Mouse (Mus musculus): ENCODE measurements at regions not wholly inside any gene's neighbourhood (a gene's known extent, or its start where the extent isn't known, plus 50 kb on each side); places are given as distances from the start of the nearest gene placed in this dataset.
"Not testable (repeated sequence)": the region's sequence is repeated elsewhere in the genome, so short reads cannot be mapped to it uniquely, and the experiment has no call there.

GRCm38 (mm10) chr12:117379103-117379850 lies 137.0 kb upstream of the Rapgef5 start:
- no peak for DNase-seq

- no peak for DNase-seq
These were observed 135.4 kb upstream of the Rapgef5 start for GRCm38 (mm10) chr12:117380836-117381235.

GRCm38 (mm10) chr12:117382727-117383126 lies 133.6 kb upstream of the Rapgef5 start:
- DNase-seq = not testable (repeated sequence)

GRCm38 (mm10) chr12:117385072-117385666 lies 131.1 kb upstream of the Rapgef5 start:
- DNase-seq = peak; percentile 73 to 79

- DNase-seq = no peak
These were observed 130.6 kb upstream of the Rapgef5 start for GRCm38 (mm10) chr12:117385697-117386096.

GRCm38 (mm10) chr12:117386957-117387356 lies 129.3 kb upstream of the Rapgef5 start:
- no peak for DNase-seq

GRCm38 (mm10) chr12:117389516-117390347 lies 126.5 kb upstream of the Rapgef5 start:
- no peak for DNase-seq

GRCm38 (mm10) chr12:117397512-117397911 lies 118.8 kb upstream of the Rapgef5 start:
- no peak for DNase-seq

GRCm38 (mm10) chr12:117403513-117404156 lies 112.6 kb upstream of the Rapgef5 start:
- DNase-seq = peak; percentile 54 to 64

GRCm38 (mm10) chr12:117404157-117404752 lies 112.0 kb upstream of the Rapgef5 start:
- DNase-seq = no peak

GRCm38 (mm10) chr12:117406832-117407231 lies 109.4 kb upstream of the Rapgef5 start:
- DNase-seq = no peak

GRCm38 (mm10) chr12:117410604-117411003 lies 105.7 kb upstream of the Rapgef5 start:
- DNase-seq = no peak

- no peak for DNase-seq
These were observed 104.0 kb upstream of the Rapgef5 start for GRCm38 (mm10) chr12:117412257-117412656.

- DNase-seq = no peak
These were observed 103.3 kb upstream of the Rapgef5 start for GRCm38 (mm10) chr12:117412779-117413505.

GRCm38 (mm10) chr12:117414020-117414419 lies 102.3 kb upstream of the Rapgef5 start:
- no peak for DNase-seq

- DNase-seq = no peak
These were observed 101.1 kb upstream of the Rapgef5 start for GRCm38 (mm10) chr12:117415146-117415545.

- DNase-seq = peak in 1 of 2 experiments; percentile 26
These were observed 98.3 kb upstream of the Rapgef5 start for GRCm38 (mm10) chr12:117417991-117418390.

- no peak for DNase-seq
These were observed 93.8 kb upstream of the Rapgef5 start for GRCm38 (mm10) chr12:117422315-117422978.

GRCm38 (mm10) chr12:117425363-117426031 lies 90.8 kb upstream of the Rapgef5 start:
- DNase-seq = no peak

- peak; percentile 49 to 52 for DNase-seq
These were observed 88.8 kb upstream of the Rapgef5 start for GRCm38 (mm10) chr12:117427431-117427830.

GRCm38 (mm10) chr12:117430886-117431285 lies 85.4 kb upstream of the Rapgef5 start:
- DNase-seq = no peak

All from thymus, postnatal 36 days (tissue).